ENCODE assay signal across 1 mouse cellular context in the genomic region with DNA sequence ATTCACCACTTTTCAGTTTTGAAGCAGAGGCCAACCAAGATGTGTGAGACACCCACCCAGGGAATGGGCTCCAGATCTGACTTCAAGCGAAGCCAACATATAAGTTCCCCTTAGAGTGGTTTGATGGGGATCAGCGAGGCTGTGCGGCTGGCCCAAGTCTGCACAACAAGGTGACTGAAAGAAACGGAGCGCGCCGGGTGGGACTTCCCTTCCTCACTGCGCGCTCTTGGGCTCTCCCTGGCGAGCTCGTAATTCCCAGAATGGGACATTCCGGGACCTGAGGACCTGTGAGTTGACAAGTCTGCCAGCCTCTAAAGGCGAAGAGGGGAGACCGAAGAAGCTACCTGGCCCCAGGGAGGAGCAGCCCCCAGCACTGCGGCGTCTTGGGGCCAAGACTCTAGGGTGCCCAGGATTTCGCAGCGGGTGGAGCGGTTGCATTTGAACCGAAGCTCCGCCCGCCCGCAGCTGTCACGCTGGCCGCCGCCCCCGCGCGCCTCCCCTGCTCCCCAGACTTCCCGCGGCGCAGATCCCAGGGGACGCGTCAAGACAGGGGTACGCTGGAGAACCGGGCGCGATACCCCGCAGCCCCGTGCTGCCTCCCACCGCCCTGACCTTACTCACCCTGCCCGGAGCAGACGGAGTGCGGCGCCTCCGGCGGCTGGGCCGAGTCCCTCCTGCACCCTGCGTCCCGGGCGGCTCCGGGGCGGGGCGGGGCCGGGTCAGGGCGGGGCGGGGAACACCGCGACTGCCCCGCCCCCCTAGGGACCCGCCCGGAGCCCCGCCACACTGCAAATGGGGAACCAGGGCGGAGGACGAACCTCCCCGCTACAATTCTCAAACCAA.
A peak's percentile ranks its signal among the peaks of the same experiment; 100 is the strongest.
TF ChIP-seq lines count a peak whose summit lies in the region.

A gene (minus strand): TSS at position 440 of the 843 bp plus-strand sequence.

TF ChIP-seq in MEL, 35 proteins besides CTCF, POLR2A, EP300 and RAD21 (continued from another document):
- TF ChIP-seq TBP (IDR thresholded peaks at IDR 0.05; ENCODE audit: low read depth, low read length) (0 out of 2 replicates have a peak, but pooled peaks have one; percentile 20), MXI1 (IDR thresholded peaks at IDR 0.05; ENCODE audit: low read depth, low read length) (peak; percentile 75), NELFE (IDR thresholded peaks at IDR 0.05; ENCODE audit: low read depth, low read length) (peak; percentile 43), GABPA (IDR thresholded peaks at IDR 0.05; ENCODE audit: low read depth, low read length) (no peak), UBTF (IDR thresholded peaks at IDR 0.05; ENCODE audit: borderline replicate concordance, insufficient read depth, low read depth, low read length) (no peak)
